Mouse (Mus musculus) intestine, embryonic 14.5 days (tissue): ENCODE measurements around the gene Fabp7. TPM values are rescaled to one million over a fixed set of nuclear protein-coding genes. Genes with fewer than 3 reads are reported as not detected.

Experiments used
- ATAC-seq: fragments of 200-750 bp; cut with Nextera tagmentation; replicated peaks from 2 replicates; pipeline ENCODE4 v1.8.0; 2017; ENCODE audit warnings: low read depth, moderate number of reproducible peaks, moderate TSS enrichment, moderate library complexity; ENCODE audit not compliant: low FRiP score, low TSS enrichment
- DNase-seq: peaks from one replicate; pipeline ENCODE4 v3.0.0-alpha.2; 2018; ENCODE audit warnings: low spot score
- H3K27ac ChIP-seq: fragments of 300-500 bp; sonication (generic); 2 replicates; pipeline ENCODE4 v1.5.1; 2014; ENCODE audit warnings: low read depth, mild to moderate bottlenecking, control low read depth
- H3K27me3 ChIP-seq: fragments of 300-500 bp; sonication (generic); replicated peaks from 2 replicates; pipeline ENCODE4 v1.6.1; 2014; ENCODE audit warnings: low read length, control low read depth; ENCODE audit not compliant: control insufficient read depth, insufficient read depth
- H3K36me3 ChIP-seq: fragments of 300-500 bp; sonication (generic); 2 replicates; pipeline ENCODE4 v1.6.1; 2014; ENCODE audit warnings: low read length, control low read depth; ENCODE audit not compliant: control insufficient read depth, insufficient read depth
- H3K4me1 ChIP-seq: fragments of 300-500 bp; sonication (generic); replicated peaks from 2 replicates; pipeline ENCODE4 v1.6.1; 2014; ENCODE audit warnings: low read length, control low read depth, mixed read lengths; ENCODE audit not compliant: control insufficient read depth, insufficient read depth
- H3K4me2 ChIP-seq: fragments of 300-500 bp; sonication (generic); 2 replicates; pipeline ENCODE4 v1.6.1; 2014; ENCODE audit warnings: low read length
- H3K4me3 ChIP-seq: fragments of 300-500 bp; sonication (generic); 2 replicates; pipeline ENCODE4 v1.5.1; 2014; ENCODE audit warnings: low read depth, low read length, control low read depth, mixed read lengths
- H3K9ac ChIP-seq: fragments of 300-500 bp; sonication (generic); 2 replicates; pipeline ENCODE4 v1.6.1; 2014; ENCODE audit warnings: mild to moderate bottlenecking, low read length
- H3K9me3 ChIP-seq: fragments of 300-500 bp; sonication (generic); 2 replicates; pipeline ENCODE4 v1.6.1; 2016; ENCODE audit warnings: low read length, control low read depth; ENCODE audit not compliant: control insufficient read depth
- WGBS: fragments of 180-500 bp; shearing (Covaris S2); extraction: QIAGEN DNeasy Blood & Tissue Kit; methylation state at CpG from one replicate; pipeline ENCODE4 v1.1.7; 2014; 5-methylcytosine and 5-hydroxymethylcytosine counted together
- polyA plus RNA-seq: library from polyadenylated mRNA; unstranded; fragments of >200 nt; fragmentation: Nextera tagmentation; extraction: Ambion mirVana; gene quantifications from 2 replicates; pipeline ENCODE4 v1.2.1, GENCODE M21; 2014

The Fabp7 gene
- polyA plus RNA-seq, 1 experiment from 2014 or later = 58.4 TPM

DNA sequence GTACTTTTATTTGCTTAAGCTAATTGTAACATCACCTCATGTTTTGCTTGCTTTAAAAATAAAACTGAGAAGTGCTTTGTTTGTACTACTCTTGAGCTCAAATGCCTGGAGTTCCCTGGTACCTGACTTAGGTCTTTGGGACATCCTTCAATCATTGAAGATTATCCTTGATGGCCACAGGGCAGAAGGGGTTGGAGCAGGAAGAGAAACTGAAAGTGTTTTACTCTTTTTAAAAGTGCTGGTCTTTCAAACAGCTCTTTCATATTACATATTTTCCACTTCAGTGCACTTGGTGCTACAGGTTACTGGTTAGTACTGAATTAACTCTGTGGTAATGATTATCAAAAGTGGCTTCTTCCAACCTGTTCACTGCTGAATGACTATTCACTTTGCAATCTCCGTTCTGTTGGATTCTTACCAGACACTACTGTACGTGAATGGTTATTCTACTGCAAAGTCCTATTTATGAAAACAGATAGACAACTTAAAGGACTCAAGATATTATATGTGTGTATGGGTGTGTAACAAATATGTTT, 29.4 kb upstream of the Fabp7 start:
- ATAC-seq = no peak
- Histone ChIP-seq H3K9ac (no peak overlapping the region), H3K4me1 (no peaks in the 10 kb centered on the region), H3K27ac (no peak overlapping the region), H3K36me3 (no peaks in the 10 kb centered on the region), H3K4me2 (no peak overlapping the region), H3K4me3 (no peak overlapping the region), H3K9me3 (no peaks in the 10 kb centered on the region), H3K27me3 (no peaks in the 10 kb centered on the region)
- 90% methylated on average over 2 of the region's 2 CpGs for WGBS
- DNase-seq = no peak

DNA sequence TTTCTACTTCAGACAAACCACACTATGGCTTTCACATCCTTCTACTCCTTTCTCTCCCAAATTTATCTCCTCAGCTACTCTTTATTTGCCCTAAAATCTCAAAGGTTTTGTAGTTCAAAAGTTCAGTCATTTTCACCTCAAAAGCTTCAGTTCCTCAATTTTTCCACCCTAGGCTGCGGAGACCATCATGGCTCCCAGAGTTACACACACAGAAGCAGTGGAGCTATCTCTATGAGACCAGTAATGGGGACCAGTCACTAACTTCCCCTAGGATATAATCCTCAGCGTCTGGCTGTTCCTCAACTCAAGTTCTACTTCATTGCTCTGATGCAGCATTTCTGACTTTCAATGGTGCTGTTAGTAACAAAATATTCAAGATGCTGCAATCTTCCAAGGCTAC, 25.7 kb upstream of the Fabp7 start:
- H3K36me3 ChIP-seq = no peaks in the 10 kb centered on the region
- no peak for ATAC-seq
- DNase-seq = no peak
- 86% methylated on average over 2 of the region's 2 CpGs for WGBS
- no peaks in the 10 kb centered on the region for H3K4me1 ChIP-seq
- H3K4me2 ChIP-seq = no peak overlapping the region
- H3K27me3 ChIP-seq = no peaks in the 10 kb centered on the region
- no peak overlapping the region for H3K4me3 ChIP-seq
- H3K9me3 ChIP-seq = no peaks in the 10 kb centered on the region
- no peak overlapping the region for H3K9ac ChIP-seq
- no peak overlapping the region for H3K27ac ChIP-seq

DNA sequence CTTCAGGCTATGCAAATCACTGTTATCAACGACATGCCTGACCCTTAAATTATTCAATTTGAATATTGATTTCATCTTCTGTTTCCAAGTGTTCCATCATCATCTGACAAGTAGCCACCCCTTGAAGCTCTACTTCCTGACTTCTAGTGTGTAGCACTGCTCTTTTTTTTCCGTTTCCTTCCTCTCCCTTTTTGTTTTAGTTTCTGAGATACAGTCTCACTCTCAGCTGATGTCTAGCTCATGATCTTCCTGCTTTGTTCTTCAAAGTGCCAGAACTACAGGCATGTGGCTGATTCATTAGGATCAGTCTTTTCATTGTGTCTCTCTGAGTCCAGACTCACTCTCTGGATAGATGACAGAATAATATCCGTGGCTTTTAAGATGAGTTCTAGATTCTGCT, 24.0 kb upstream of the Fabp7 start:
- no peak for DNase-seq
- 78% methylated on average over 3 of the region's 3 CpGs for WGBS
- H3K4me2 ChIP-seq = no peak overlapping the region
- H3K27me3 ChIP-seq = no peaks in the 10 kb centered on the region
- H3K4me3 ChIP-seq = no peak overlapping the region
- H3K9me3 ChIP-seq = no peaks in the 10 kb centered on the region
- H3K9ac ChIP-seq = no peak overlapping the region
- no peak for ATAC-seq
- no peaks in the 10 kb centered on the region for H3K36me3 ChIP-seq
- no peaks in the 10 kb centered on the region for H3K4me1 ChIP-seq
- no peak overlapping the region for H3K27ac ChIP-seq

DNA sequence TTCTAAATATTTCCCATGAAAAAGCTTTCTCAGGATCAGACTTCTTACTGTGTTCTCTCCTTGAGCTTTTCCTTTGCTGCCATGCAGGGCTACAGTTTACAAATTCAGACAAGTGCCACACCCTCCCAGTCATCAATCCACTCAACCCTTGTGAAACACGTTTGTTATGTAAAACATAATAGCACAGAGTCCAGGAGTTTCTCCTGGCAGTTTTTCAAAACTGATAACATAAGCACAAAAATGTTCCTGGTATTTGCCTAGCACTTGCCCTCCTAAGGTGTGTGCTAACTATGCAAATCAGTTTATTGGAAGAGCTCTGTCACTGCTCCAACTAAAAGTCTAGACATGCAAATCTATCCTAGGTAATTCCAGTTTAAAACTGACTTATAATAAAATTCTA, 21.6 kb upstream of the Fabp7 start:
- H3K36me3 ChIP-seq = no peaks in the 10 kb centered on the region
- no peak overlapping the region for H3K4me3 ChIP-seq
- DNase-seq (no peak), ATAC-seq (no peak)
- no peak overlapping the region for H3K27ac ChIP-seq
- H3K9me3 ChIP-seq = no peaks in the 10 kb centered on the region
- 10% methylated on average over 1 of the region's 1 CpGs for WGBS
- H3K9ac ChIP-seq = no peak overlapping the region
- no peaks in the 10 kb centered on the region for H3K4me1 ChIP-seq
- H3K27me3 ChIP-seq = no peaks in the 10 kb centered on the region
- no peak overlapping the region for H3K4me2 ChIP-seq

DNA sequence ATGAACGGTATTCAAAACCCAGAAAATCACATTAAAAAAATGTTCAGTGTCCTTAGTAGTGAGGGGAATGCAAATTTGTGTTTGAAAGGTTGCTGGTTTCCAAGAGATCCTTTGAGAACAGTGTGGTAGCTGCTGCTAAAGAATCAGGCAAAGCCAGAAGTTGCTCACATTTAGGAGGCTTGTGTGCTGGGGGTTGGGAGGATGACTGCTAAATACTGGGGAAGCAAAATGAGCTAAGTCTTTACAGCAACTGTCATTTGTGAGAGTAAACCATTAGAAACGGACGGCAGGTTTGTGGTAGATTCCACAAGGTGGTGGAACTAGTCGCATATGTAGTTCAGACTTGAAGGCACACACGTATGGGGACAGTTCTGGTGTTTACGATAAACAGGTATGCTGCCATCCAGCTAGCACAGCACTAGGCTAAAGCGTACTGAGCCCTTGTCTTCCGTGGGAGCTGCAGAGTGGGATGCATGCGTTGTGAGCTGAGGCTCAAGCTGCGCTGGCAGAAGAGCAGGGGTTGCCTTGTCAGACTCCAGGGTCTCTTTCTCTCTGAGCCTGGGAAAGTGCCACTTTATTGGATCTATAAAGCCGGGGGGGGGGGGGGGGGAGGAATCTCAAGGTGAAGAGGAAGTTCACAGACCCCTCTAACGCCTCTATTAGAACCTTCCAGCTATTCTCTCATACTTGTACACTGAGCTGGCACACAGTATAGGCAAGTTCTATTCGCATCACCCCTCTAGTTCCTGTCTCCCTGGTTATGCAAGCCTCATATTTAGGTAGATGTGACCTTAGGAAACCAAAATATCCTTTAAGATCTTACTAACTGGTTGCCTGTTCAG, 1.2 kb upstream of the Fabp7 start:
- no peak overlapping the region for H3K4me3 ChIP-seq
- H3K4me2 ChIP-seq = no peak overlapping the region
- no peaks in the 10 kb centered on the region for H3K36me3 ChIP-seq
- WGBS = 36% methylated on average over 12 of the region's 13 CpGs
- DNase-seq = no peak
- no peak overlapping the region for H3K9ac ChIP-seq
- no peaks in the 10 kb centered on the region for H3K27me3 ChIP-seq
- H3K27ac ChIP-seq = no peak overlapping the region
- no peak for ATAC-seq
- no peaks in the 10 kb centered on the region for H3K9me3 ChIP-seq
- H3K4me1 ChIP-seq = peaks cover 11% of the 10 kb centered on the region

DNA sequence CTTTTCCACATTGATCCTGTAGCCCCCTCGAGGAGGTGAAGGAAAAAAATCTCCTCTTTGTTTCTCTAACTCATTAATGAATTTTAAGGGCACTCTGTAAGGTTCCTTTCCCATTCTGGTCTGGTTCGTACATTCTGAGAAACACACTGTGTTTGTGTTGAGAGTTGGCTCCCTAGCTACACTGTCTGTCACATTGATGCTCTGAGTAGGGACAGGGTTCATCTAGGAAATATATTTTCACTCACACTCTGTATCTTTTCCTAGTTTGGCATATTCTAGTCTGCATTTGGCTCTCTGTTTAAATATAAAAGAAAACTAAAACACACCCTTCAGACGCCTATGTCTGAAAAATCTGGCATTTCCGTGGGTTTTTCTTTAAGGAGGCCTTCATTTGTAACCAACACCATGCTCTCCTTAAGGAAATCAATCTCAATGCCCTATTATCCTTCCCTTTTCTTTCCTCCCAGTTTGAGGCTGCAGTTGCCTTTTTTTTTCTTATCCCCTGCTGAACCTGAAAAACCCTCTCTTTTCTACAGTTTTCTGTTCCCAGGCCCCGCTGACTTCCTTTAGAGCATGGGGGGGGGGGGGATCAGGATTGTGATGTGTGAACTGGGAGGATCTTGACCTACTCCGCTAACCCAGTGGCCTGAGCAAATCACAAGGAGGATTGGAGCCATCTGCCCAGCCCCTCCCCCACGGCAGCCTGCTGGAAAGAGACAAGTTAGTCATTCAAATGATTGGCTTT, 378 bp upstream of the Fabp7 start:
- ATAC-seq = peak; percentile 53; the same call in 1 of the 2 replicates
- peak; percentile 77 for DNase-seq
- Histone ChIP-seq H3K9ac (no peak overlapping the region), H3K4me1 (peaks cover 11% of the 10 kb centered on the region), H3K27ac (peak overlapping the region; percentile 4; the same call in 1 of the 2 replicates), H3K4me2 (peak overlapping the region; percentile 42), H3K36me3 (no peaks in the 10 kb centered on the region), H3K27me3 (no peaks in the 10 kb centered on the region), H3K9me3 (no peaks in the 10 kb centered on the region), H3K4me3 (no peak overlapping the region; the same call in 1 of the 2 replicates)
- 18% methylated on average over 7 of the region's 7 CpGs for WGBS

DNA sequence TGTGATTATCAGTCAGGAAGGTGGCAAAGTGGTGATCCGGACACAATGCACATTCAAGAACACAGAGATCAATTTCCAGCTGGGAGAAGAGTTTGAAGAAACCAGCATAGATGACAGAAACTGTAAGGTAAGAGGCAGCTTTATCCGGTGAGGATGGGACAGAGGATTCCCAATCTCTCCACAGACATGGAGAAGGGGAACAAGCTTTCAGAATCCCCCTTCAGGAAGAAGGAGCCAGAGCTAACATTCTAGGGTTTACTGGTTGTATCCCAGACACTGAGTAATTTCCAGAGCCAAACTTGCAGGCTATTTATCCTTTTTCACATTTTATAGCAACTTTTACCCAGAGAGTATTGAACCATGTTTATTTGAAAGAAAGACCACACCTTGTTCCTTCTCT, 871 bp downstream of the Fabp7 start:
- H3K4me2 ChIP-seq = peak overlapping the region; percentile 42; the same call in 1 of the 2 replicates
- WGBS = 67% methylated on average over 2 of the region's 2 CpGs
- H3K27me3 ChIP-seq = no peaks in the 10 kb centered on the region
- no peaks in the 10 kb centered on the region for H3K9me3 ChIP-seq
- no peak overlapping the region for H3K4me3 ChIP-seq
- ATAC-seq = no peak
- H3K4me1 ChIP-seq = peaks cover 11% of the 10 kb centered on the region
- H3K9ac ChIP-seq = no peak overlapping the region
- no peak overlapping the region for H3K27ac ChIP-seq
- DNase-seq = no peak
- no peaks in the 10 kb centered on the region for H3K36me3 ChIP-seq

DNA sequence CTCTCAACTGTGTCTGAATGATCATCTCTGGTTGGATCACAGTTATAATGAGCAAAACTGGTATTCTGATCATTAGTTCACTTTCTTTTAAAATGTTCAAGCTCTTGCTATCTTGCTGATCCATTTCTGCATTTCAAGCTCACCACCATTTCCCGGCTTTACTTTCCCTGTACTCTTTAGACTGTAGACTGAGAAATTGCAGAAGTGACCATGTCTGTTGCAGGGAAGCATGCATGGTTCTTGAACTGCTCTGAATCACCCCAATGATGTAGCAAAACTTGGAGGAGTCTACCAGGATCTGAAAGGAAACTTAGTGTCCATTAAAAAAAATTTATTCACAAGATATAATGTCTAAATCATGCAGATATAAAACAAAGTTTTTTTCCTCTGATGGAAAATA, 8.3 kb downstream of the Fabp7 start:
- no peak overlapping the region for H3K4me2 ChIP-seq
- ATAC-seq (no peak), DNase-seq (no peak)
- no peaks in the 10 kb centered on the region for H3K27me3 ChIP-seq
- H3K4me3 ChIP-seq = no peak overlapping the region
- no peaks in the 10 kb centered on the region for H3K36me3 ChIP-seq
- peaks cover 6% of the 10 kb centered on the region; the same call in 1 of the 2 replicates for H3K4me1 ChIP-seq
- H3K27ac ChIP-seq = no peak overlapping the region
- H3K9me3 ChIP-seq = no peaks in the 10 kb centered on the region
- whole genome bisulfite sequencing = 91% methylated on average over 1 of the region's 1 CpGs
- H3K9ac ChIP-seq = no peak overlapping the region
